Mouse (Mus musculus): Measurements from ENCODE around the gene Zbed4. TPM values are rescaled to one million over a fixed set of nuclear protein-coding genes. Genes with fewer than 3 reads are reported as not detected.
A peak's percentile ranks its signal among the peaks of the same experiment; 100 is the strongest.
"Not testable (repeated sequence)": the region's sequence is repeated elsewhere in the genome, so short reads cannot be mapped to it uniquely, and the experiment has no call there.

The Zbed4 gene
- 14.0 and 14.7 TPM in 2 replicates for polyA plus RNA-seq (2015; fragmentation: Nextera tagmentation; extraction: Ambion mirVana)

DNA sequence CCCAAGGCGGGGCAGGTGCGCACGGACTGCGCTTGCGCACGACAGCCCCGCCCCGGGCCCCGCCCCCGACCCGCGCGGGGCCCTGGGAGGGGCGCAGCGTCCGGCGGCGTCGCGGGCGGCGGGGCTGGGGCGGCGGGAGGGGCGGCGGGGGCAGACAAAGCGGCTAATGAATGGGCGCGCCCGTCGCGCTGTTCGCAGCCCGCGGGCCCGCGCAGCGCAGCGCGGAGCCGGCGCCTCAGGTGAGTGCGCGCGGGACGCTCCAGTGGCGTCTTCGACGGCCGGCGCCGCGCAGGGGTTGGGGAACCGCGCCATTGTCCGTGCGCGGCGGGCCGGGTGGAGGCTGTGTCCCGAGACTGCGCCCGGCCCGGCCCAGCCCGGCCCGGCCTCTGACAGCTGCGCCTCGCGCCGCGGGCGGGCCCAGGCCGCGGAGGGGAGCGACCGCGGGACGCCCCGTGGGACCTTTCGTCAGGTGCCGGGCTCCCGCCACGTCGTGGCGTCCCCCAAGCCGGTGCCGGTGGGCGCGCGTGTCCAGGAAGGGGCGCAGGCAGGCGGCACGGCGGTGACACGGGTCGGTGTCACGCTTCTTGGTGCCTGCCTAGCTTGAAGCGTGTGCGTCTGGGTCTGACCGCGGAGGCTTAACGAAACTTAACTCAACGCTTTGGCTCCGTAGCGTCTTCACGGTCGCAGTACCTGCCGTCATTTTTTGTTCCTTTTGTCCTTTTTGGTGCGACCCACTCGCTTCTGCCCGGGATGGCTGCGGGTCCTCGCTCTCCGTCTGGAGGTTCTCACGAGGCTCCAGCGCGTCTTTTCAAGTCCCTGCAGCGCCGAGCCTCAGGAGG, at the start of gene Zbed4:
Gene Zbed4 (plus strand): TSS at position 97 of the 839 bp plus-strand sequence.
- H3K9ac ChIP-seq, result peak within 1 kb of the TSS; percentile 78
- no peaks in the 10 kb centered on the region for H3K36me3 ChIP-seq
- H3K4me2 ChIP-seq (replicated peaks), result peak within 1 kb of the TSS; percentile 78
- ATAC-seq, result peak; percentile 30
- no peaks in the 10 kb centered on the region for H3K27me3 ChIP-seq (replicated peaks)
- under 1% methylated on average over 65 of the region's 119 CpGs for WGBS
- H3K27ac ChIP-seq, result peak within 1 kb of the TSS; percentile 85
- peak within 1 kb of the TSS; percentile 83 for H3K4me3 ChIP-seq (replicated peaks)
- H3K9me3 ChIP-seq, result no peaks in the 10 kb centered on the region
- peaks cover 8% of the 10 kb centered on the region; the same call in 1 of the 2 replicates for H3K4me1 ChIP-seq (replicated peaks)

DNA sequence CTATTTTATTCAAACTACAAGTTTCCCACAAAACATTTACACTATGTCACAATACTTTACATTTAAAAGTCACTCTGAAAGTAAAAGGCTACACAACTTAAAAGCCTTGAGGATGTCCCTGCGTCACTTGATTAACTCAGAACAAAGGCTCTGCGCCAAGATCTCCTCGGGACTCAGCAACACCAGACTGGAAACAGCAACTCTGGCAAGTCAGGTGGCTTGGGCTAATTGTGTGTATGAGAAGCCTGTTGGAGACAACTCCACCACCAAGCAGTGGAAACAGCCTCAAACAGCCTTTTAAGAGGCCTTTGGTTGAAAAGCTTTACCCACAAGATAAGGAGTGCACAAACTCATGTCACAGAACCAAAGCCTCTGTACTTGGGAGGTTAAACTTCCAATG, 49.0 kb upstream of the Zbed4 start:
- peaks cover 60% of the 10 kb centered on the region for H3K36me3 ChIP-seq
- no peak for ATAC-seq
- H3K4me2 ChIP-seq (replicated peaks), result no peak overlapping the region
- 77% methylated on average over 3 of the region's 3 CpGs for WGBS
- no peaks in the 10 kb centered on the region for H3K27me3 ChIP-seq (replicated peaks)
- H3K4me3 ChIP-seq (replicated peaks), result no peak overlapping the region
- H3K4me1 ChIP-seq (replicated peaks), result no peaks in the 10 kb centered on the region
- H3K9me3 ChIP-seq, result no peaks in the 10 kb centered on the region
- no peak overlapping the region for H3K27ac ChIP-seq
- no peak overlapping the region for H3K9ac ChIP-seq

DNA sequence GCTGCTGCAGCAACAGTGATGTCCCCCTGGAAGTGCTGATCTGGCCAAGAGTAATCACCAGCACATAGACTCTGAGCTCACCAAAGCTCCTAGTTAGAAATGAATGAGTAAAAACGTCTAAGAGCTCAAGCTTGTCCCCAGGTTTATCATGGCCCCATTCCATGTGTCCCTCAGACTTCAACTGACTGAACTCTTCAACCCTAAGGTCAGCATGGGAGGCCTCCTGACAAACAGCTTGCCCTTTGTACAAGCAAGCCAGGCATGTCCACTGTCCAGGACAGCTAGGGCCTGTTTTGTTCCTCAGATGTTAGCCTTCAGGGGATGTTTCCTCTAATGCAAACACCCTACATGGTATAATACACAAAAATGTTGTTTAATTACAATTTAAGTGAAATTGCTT, 47.2 kb upstream of the Zbed4 start:
- Histone ChIP-seq H3K27ac (no peak overlapping the region), H3K9ac (no peak overlapping the region), H3K4me3 (replicated peaks) (no peak overlapping the region), H3K36me3 (peaks cover 51% of the 10 kb centered on the region), H3K4me2 (replicated peaks) (no peak overlapping the region), H3K4me1 (replicated peaks) (no peaks in the 10 kb centered on the region), H3K27me3 (replicated peaks) (no peaks in the 10 kb centered on the region), H3K9me3 (no peaks in the 10 kb centered on the region)
- ATAC-seq, result no peak
- WGBS, result 42% methylated on average over 1 of the region's 1 CpGs

- no peak overlapping the region for H3K9ac ChIP-seq
- H3K9me3 ChIP-seq, result no peaks in the 10 kb centered on the region
- no peak overlapping the region for H3K4me2 ChIP-seq (replicated peaks)
- 90% methylated on average over 6 of the region's 6 CpGs for WGBS
- H3K27ac ChIP-seq, result no peak overlapping the region
- no peak overlapping the region for H3K4me3 ChIP-seq (replicated peaks)
- no peaks in the 10 kb centered on the region for H3K4me1 ChIP-seq (replicated peaks)
- H3K27me3 ChIP-seq (replicated peaks), result no peaks in the 10 kb centered on the region
- peaks cover 51% of the 10 kb centered on the region for H3K36me3 ChIP-seq
- ATAC-seq, result no peak
These were observed 45.1 kb upstream of the Zbed4 start for GRCm38 (mm10) chr15:88706320-88706719.

GRCm38 (mm10) chr15:88706987-88707386, 44.5 kb upstream of the Zbed4 start:
- not testable (repeated sequence) for H3K4me3 ChIP-seq (replicated peaks); H3K27ac ChIP-seq; H3K9ac ChIP-seq; H3K4me2 ChIP-seq (replicated peaks); H3K27me3 ChIP-seq (replicated peaks); ATAC-seq; H3K4me1 ChIP-seq (replicated peaks); H3K9me3 ChIP-seq
- peaks cover 58% of the 10 kb centered on the region for H3K36me3 ChIP-seq
- 74% methylated on average over 13 of the region's 13 CpGs for WGBS

GRCm38 (mm10) chr15:88708204-88708603, 43.3 kb upstream of the Zbed4 start:
- Histone ChIP-seq H3K27ac (no peak overlapping the region), H3K4me2 (replicated peaks) (no peak overlapping the region), H3K4me1 (replicated peaks) (no peaks in the 10 kb centered on the region), H3K36me3 (peaks cover 65% of the 10 kb centered on the region), H3K27me3 (replicated peaks) (no peaks in the 10 kb centered on the region), H3K4me3 (replicated peaks) (no peak overlapping the region), H3K9me3 (no peaks in the 10 kb centered on the region), H3K9ac (no peak overlapping the region)
- no peak for ATAC-seq
- WGBS, result 91% methylated on average over 5 of the region's 5 CpGs

- Histone ChIP-seq H3K9ac (no peak overlapping the region), H3K27ac (no peak overlapping the region), H3K27me3 (replicated peaks) (no peaks in the 10 kb centered on the region), H3K9me3 (no peaks in the 10 kb centered on the region), H3K4me3 (replicated peaks) (no peak overlapping the region), H3K36me3 (peaks cover 65% of the 10 kb centered on the region), H3K4me1 (replicated peaks) (no peaks in the 10 kb centered on the region), H3K4me2 (replicated peaks) (no peak overlapping the region)
- WGBS, result 87% methylated on average over 13 of the region's 13 CpGs
- peak; percentile 26; the same call in 1 of the 2 replicates for ATAC-seq
These were observed 42.6 kb upstream of the Zbed4 start for GRCm38 (mm10) chr15:88708657-88709511.

- WGBS, result 91% methylated on average over 5 of the region's 5 CpGs
- H3K9ac ChIP-seq, result no peak overlapping the region
- H3K4me3 ChIP-seq (replicated peaks), result no peak overlapping the region
- no peaks in the 10 kb centered on the region for H3K27me3 ChIP-seq (replicated peaks)
- no peaks in the 10 kb centered on the region for H3K9me3 ChIP-seq
- peaks cover 66% of the 10 kb centered on the region for H3K36me3 ChIP-seq
- no peaks in the 10 kb centered on the region for H3K4me1 ChIP-seq (replicated peaks)
- no peak for ATAC-seq
- no peak overlapping the region for H3K27ac ChIP-seq
- H3K4me2 ChIP-seq (replicated peaks), result no peak overlapping the region
These were observed 41.6 kb upstream of the Zbed4 start for GRCm38 (mm10) chr15:88709878-88710277.

- H3K27ac ChIP-seq, result no peak overlapping the region
- no peaks in the 10 kb centered on the region for H3K9me3 ChIP-seq
- H3K27me3 ChIP-seq (replicated peaks), result no peaks in the 10 kb centered on the region
- no peak for ATAC-seq
- WGBS, result 91% methylated on average over 15 of the region's 15 CpGs
- H3K36me3 ChIP-seq, result peaks cover 69% of the 10 kb centered on the region
- no peak overlapping the region for H3K4me2 ChIP-seq (replicated peaks)
- no peak overlapping the region for H3K9ac ChIP-seq
- H3K4me3 ChIP-seq (replicated peaks), result no peak overlapping the region
- no peaks in the 10 kb centered on the region for H3K4me1 ChIP-seq (replicated peaks)
These were observed 39.0 kb upstream of the Zbed4 start for GRCm38 (mm10) chr15:88712501-88712900.

DNA sequence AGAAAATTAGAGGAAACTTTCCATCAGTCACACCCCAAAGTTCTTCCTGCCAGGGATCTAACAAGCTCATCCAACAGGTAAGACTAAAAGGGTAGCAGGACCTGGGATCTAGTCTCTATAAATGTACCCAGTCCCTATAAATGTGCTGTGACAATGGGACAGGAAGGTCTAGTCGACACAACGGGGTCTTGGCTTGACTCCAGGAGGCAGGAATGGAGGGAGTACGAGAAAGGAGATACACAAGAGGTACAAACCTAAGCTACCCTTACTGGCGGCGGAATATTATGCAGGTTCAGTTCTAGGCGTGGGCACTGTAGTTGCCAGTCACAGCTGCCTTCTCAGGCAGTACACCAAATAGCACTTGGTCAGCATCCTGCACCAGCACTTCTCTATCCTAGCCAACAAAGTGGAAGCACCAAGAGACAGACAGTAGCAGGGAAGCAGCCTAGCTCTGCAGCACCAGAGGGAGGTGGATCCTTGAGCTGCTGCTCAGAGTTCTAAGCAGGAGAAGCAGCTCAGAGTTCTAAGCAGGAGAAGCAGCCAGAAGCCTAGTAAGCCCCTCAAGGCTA, 37.4 kb upstream of the Zbed4 start:
- H3K4me3 ChIP-seq (replicated peaks), result no peak overlapping the region
- 88% methylated on average over 6 of the region's 6 CpGs for WGBS
- H3K9ac ChIP-seq, result no peak overlapping the region
- no peak overlapping the region for H3K27ac ChIP-seq
- no peaks in the 10 kb centered on the region for H3K27me3 ChIP-seq (replicated peaks)
- H3K4me2 ChIP-seq (replicated peaks), result no peak overlapping the region
- ATAC-seq, result no peak
- H3K4me1 ChIP-seq (replicated peaks), result no peaks in the 10 kb centered on the region
- H3K36me3 ChIP-seq, result peaks cover 73% of the 10 kb centered on the region
- H3K9me3 ChIP-seq, result no peaks in the 10 kb centered on the region

DNA sequence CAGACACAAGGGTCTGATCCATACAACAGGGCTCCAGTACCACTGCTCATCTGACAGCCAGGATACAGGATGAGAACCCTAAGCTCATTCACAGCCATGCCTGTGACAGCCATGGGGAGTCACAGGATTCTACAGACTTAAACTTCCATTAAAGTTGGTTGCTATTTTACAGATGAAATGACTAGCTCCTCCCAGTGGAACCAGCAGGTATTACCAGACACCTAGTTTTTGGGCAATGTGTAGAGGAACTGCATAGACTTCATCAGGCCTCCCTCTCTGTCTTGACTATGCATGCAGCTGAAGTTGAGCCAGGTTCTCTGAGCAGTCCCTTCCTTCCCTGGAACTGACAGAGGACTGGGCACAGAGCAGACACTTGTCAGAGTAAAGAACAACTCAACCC, 35.1 kb upstream of the Zbed4 start:
- Histone ChIP-seq H3K4me1 (replicated peaks) (no peaks in the 10 kb centered on the region), H3K9me3 (no peaks in the 10 kb centered on the region), H3K4me3 (replicated peaks) (no peak overlapping the region), H3K27me3 (replicated peaks) (no peaks in the 10 kb centered on the region), H3K4me2 (replicated peaks) (no peak overlapping the region), H3K9ac (no peak overlapping the region), H3K27ac (no peak overlapping the region), H3K36me3 (peaks cover 61% of the 10 kb centered on the region)
- ATAC-seq, result no peak

GRCm38 (mm10) chr15:88717239-88717638, 34.2 kb upstream of the Zbed4 start:
- Histone ChIP-seq H3K27me3 (replicated peaks) (no peaks in the 10 kb centered on the region), H3K4me2 (replicated peaks) (no peak overlapping the region), H3K9ac (no peak overlapping the region), H3K4me3 (replicated peaks) (no peak overlapping the region), H3K36me3 (peaks cover 55% of the 10 kb centered on the region), H3K4me1 (replicated peaks) (no peaks in the 10 kb centered on the region), H3K9me3 (no peaks in the 10 kb centered on the region), H3K27ac (no peak overlapping the region)
- 80% methylated on average over 9 of the region's 9 CpGs for WGBS
- no peak for ATAC-seq
